Mouse (Mus musculus) liver, embryonic 16.5 days (tissue): Measurements from ENCODE around the gene Arl11. TPM values are rescaled to one million over a fixed set of nuclear protein-coding genes. Genes with fewer than 3 reads are reported as not detected.
A peak's percentile ranks its signal among the peaks of the same experiment; 100 is the strongest.

Experiments used
- ATAC-seq: fragments of 200-750 bp; cut with Nextera tagmentation; 2 replicates; pipeline ENCODE4 v1.8.0; 2017; ENCODE audit warnings: low read depth, mild to moderate bottlenecking, moderate number of reproducible peaks, moderate library complexity
- H3K27ac ChIP-seq: fragments of 300-500 bp; sonication (generic); 2 replicates; pipeline ENCODE4 v1.5.1; 2014; ENCODE audit warnings: mild to moderate bottlenecking, low read length
- H3K27me3 ChIP-seq: fragments of 300-500 bp; sonication (generic); 2 replicates; pipeline ENCODE4 v1.6.1; 2014; ENCODE audit warnings: low read depth, low read length, mixed read lengths; ENCODE audit not compliant: control insufficient read depth, insufficient read depth
- H3K36me3 ChIP-seq: fragments of 300-500 bp; sonication (generic); 2 replicates; pipeline ENCODE4 v1.6.1; 2014; ENCODE audit warnings: mild to moderate bottlenecking; ENCODE audit not compliant: control insufficient read depth, insufficient read depth
- H3K4me1 ChIP-seq: fragments of 300-500 bp; sonication (generic); 2 replicates; pipeline ENCODE4 v1.6.1; 2014; ENCODE audit warnings: low read depth, low read length, mixed read lengths; ENCODE audit not compliant: control insufficient read depth
- H3K4me2 ChIP-seq: fragments of 300-500 bp; sonication (generic); 2 replicates; pipeline ENCODE4 v1.6.1; 2014; ENCODE audit warnings: low read depth, low read length, mixed read lengths
- H3K4me3 ChIP-seq: fragments of 300-500 bp; sonication (generic); 2 replicates; pipeline ENCODE4 v1.5.1; 2014; ENCODE audit warnings: low read depth, mild to moderate bottlenecking, low read length
- H3K9ac ChIP-seq: fragments of 300-500 bp; sonication (generic); 2 replicates; pipeline ENCODE4 v1.6.1; 2014; ENCODE audit warnings: low read depth, low read length
- H3K9me3 ChIP-seq: fragments of 300-500 bp; sonication (generic); replicated peaks from 2 replicates; pipeline ENCODE4 v1.6.1; 2016; ENCODE audit warnings: low read length; ENCODE audit not compliant: control insufficient read depth
- WGBS: fragments of 180-500 bp; shearing (Covaris S2); extraction: QIAGEN DNeasy Blood & Tissue Kit; methylation state at CpG from one replicate; pipeline ENCODE4 v1.1.7; 2014; ENCODE audit not compliant: insufficient replicate concordance; 5-methylcytosine and 5-hydroxymethylcytosine counted together
- polyA plus RNA-seq: library from polyadenylated mRNA; unstranded; fragments of >200 nt; fragmentation: Nextera tagmentation; extraction: Ambion mirVana; gene quantifications from 2 replicates; pipeline ENCODE4 v1.2.1, GENCODE M21; 2015

Arl11 gene
- polyA plus RNA-seq, 1 experiment from 2014 or later, result 2.1 TPM

DNA sequence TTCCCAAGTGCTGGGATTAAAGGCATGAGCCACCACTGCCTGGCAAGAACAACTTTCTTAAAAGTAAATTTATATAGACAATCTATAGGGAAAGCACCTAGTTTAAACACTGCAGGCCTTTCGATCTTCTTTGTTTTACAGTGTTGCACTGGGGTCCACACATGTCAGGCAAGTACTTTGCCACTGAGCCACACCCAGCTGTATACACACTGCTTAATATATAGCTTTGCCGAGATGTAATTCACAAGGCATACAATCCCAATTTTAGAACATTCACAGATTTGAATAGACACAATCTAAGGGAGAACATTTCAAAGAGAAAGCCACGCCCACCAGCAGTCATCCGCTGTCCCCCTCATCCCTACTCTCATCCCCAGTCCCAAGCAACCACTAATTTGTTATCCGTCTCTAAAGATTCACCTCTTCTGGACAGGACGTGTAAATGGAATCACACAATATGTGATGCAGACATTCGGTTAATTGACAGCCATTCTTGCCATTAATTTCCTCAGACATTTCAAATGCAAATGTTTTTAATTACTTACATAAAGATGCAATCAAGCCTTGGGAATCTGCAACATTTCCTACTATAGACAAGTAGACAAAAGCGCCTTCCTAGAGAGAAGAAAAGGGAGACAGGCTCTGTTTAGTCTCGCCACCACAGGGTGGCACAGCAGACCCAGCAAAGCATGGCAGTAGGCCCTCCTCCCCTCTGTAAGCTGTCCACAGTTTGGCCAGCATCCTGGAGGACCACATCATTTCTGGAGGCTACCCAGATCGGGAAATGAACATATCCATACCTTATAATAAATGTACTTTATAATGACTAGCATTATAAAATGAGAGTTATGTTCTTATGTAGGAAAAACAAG, 37.5 kb downstream of the Arl11 start:
- H3K4me3 ChIP-seq, result no peak overlapping the region
- H3K4me1 ChIP-seq, result no peaks in the 10 kb centered on the region
- no peak for ATAC-seq
- no peaks in the 10 kb centered on the region for H3K9me3 ChIP-seq
- H3K36me3 ChIP-seq, result no peaks in the 10 kb centered on the region
- no peak overlapping the region for H3K4me2 ChIP-seq
- no peak overlapping the region for H3K9ac ChIP-seq
- no peak overlapping the region for H3K27ac ChIP-seq
- WGBS, result 65% methylated on average over 10 of the region's 10 CpGs
- no peaks in the 10 kb centered on the region for H3K27me3 ChIP-seq

DNA sequence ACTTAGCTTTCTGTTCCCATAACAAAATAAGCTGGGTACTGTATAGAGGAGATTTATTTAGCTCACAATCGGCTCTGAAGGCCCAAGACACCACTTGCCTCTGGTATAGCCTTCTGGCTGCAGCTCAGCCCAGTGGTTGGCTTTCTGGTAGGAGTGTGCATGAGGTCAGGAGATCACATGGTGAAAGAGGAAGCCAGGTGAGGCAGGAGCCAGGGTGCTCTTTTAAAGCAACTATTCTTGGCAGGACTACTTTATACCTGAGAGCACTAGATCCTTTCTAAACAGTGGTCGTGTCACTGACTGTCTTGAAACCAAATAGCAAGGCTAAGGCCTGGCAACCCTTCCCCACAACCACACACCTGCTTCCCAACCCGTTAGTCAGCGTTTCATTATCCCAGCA, 40.3 kb downstream of the Arl11 start:
- Histone ChIP-seq H3K36me3 (no peaks in the 10 kb centered on the region), H3K4me2 (no peak overlapping the region), H3K9ac (no peak overlapping the region), H3K4me3 (no peak overlapping the region), H3K9me3 (no peaks in the 10 kb centered on the region), H3K27me3 (no peaks in the 10 kb centered on the region), H3K27ac (no peak overlapping the region), H3K4me1 (no peaks in the 10 kb centered on the region)
- WGBS, result 63% methylated on average over 4 of the region's 4 CpGs
- no peak for ATAC-seq

DNA sequence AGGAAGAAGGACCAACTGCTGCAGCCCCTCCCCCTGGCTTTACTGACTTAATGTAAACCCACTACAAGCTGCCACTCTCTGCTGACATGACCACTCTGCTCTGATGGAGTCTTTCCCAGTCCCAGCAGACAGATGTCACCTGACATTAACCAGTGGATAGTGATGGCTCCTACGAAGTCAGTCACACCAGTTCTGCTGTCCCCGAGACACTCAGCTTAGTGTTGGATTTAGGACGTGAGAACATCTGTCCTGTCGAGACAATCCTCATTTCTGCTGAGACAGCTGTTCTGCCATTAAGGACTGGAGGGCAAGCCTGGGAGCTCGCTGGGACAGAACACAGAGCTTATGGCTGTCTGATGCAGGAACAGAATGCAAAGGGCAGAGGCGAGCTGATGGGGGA, 41.3 kb downstream of the Arl11 start:
- H3K4me1 ChIP-seq, result no peaks in the 10 kb centered on the region
- H3K27ac ChIP-seq, result no peak overlapping the region
- H3K4me2 ChIP-seq, result no peak overlapping the region
- WGBS, result 70% methylated on average over 6 of the region's 6 CpGs
- no peaks in the 10 kb centered on the region for H3K36me3 ChIP-seq
- H3K9ac ChIP-seq, result no peak overlapping the region
- no peak overlapping the region for H3K4me3 ChIP-seq
- ATAC-seq, result no peak
- H3K9me3 ChIP-seq, result no peaks in the 10 kb centered on the region
- no peaks in the 10 kb centered on the region for H3K27me3 ChIP-seq

GRCm38 (mm10) chr14:61354251-61355235, 45.0 kb downstream of the Arl11 start:
- no peak overlapping the region for H3K4me3 ChIP-seq
- H3K4me1 ChIP-seq, result no peaks in the 10 kb centered on the region
- no peak for ATAC-seq
- no peaks in the 10 kb centered on the region for H3K27me3 ChIP-seq
- H3K27ac ChIP-seq, result no peak overlapping the region
- no peak overlapping the region for H3K4me2 ChIP-seq
- H3K36me3 ChIP-seq, result no peaks in the 10 kb centered on the region
- WGBS, result 55% methylated on average over 10 of the region's 10 CpGs
- H3K9me3 ChIP-seq, result no peaks in the 10 kb centered on the region
- no peak overlapping the region for H3K9ac ChIP-seq

GRCm38 (mm10) chr14:61360131-61360980, 50.8 kb downstream of the Arl11 start, which contains the start of gene Ebpl:
Ebpl (minus strand) TSS chr14:61360439.
- Histone ChIP-seq H3K4me1 (peaks cover 9% of the 10 kb centered on the region), H3K27me3 (no peaks in the 10 kb centered on the region), H3K4me3 (peak within 1 kb of the TSS; percentile 72), H3K4me2 (peak within 1 kb of the TSS; percentile 89), H3K9ac (peak within 1 kb of the TSS; percentile 71), H3K36me3 (no peaks in the 10 kb centered on the region), H3K9me3 (no peaks in the 10 kb centered on the region), H3K27ac (peak within 1 kb of the TSS; percentile 88)
- under 1% methylated on average over 40 of the region's 40 CpGs for WGBS
- ATAC-seq, result peak; percentile 96

- WGBS, result 44% methylated on average over 3 of the region's 3 CpGs
- no peak overlapping the region for H3K9ac ChIP-seq
- peak; percentile 30; the same call in 1 of the 2 replicates for ATAC-seq
- H3K9me3 ChIP-seq, result no peaks in the 10 kb centered on the region
- peak overlapping the region; percentile 88 for H3K27ac ChIP-seq
- H3K27me3 ChIP-seq, result no peaks in the 10 kb centered on the region
- no peaks in the 10 kb centered on the region for H3K36me3 ChIP-seq
- peak overlapping the region; percentile 89 for H3K4me2 ChIP-seq
- peaks cover 9% of the 10 kb centered on the region for H3K4me1 ChIP-seq
- H3K4me3 ChIP-seq, result no peak overlapping the region
Measured at GRCm38 (mm10) chr14:61360981-61361511, 51.5 kb downstream of the Arl11 start.

Other genes with a start within 250 kb of the Arl11 start
- gene Sacs, start 171.3 kb upstream of the Arl11 start, polyA plus RNA-seq, result 0.96 and 1.3 TPM in 2 replicates
- gene Sgcg, start 51.3 kb upstream of the Arl11 start, polyA plus RNA-seq, result 0.57 and 0.65 TPM in 2 replicates
- 5.0 and 5.5 TPM in 2 replicates for gene Ebpl, start 50.7 kb downstream of the Arl11 start, polyA plus RNA-seq
- 19.4 and 20.6 TPM in 2 replicates for gene Kpna3, start 130.1 kb downstream of the Arl11 start, polyA plus RNA-seq
- gene Spryd7, start 247.1 kb downstream of the Arl11 start, polyA plus RNA-seq, result 5.0 and 7.9 TPM in 2 replicates